ENCODE assay signal across 8 mouse cellular contexts in genomic region chr4:126254315-126255112, GRCm38 (mm10). TPM values are rescaled to one million over a fixed set of nuclear protein-coding genes. Genes with fewer than 3 reads are reported as not detected.
DNase-seq lines count a peak whose midpoint lies in the region; ATAC-seq and TF ChIP-seq lines count a peak whose summit lies in the region.

No protein-coding gene starts in this region.

- H3K9me3 ChIP-seq in kidney, embryonic 14.5 days (ENCODE audit: control insufficient read depth, low read length): no peaks in the 10 kb centered on the region
- H3K9me3 ChIP-seq in liver, postnatal 0 days (ENCODE audit: low read length): no peaks in the 10 kb centered on the region

- H3K4me1 ChIP-seq in kidney, embryonic 14.5 days (ENCODE audit: control insufficient read depth, insufficient read depth, low read length): peaks cover 55% of the 10 kb centered on the region
- H3K4me1 ChIP-seq in cerebellum, adult 2 months (ENCODE audit: control insufficient read depth, insufficient read depth, low read length): peaks cover 47% of the 10 kb centered on the region
- peaks cover 64% of the 10 kb centered on the region for H3K4me1 ChIP-seq in liver, postnatal 0 days (ENCODE audit: insufficient read depth)

- ATAC-seq in kidney, embryonic 14.5 days (ENCODE audit: low FRiP score, low TSS enrichment): no peak
- ATAC-seq in liver, postnatal 0 days: no peak

- H3K9ac ChIP-seq in kidney, embryonic 14.5 days (ENCODE audit: low read depth, low read length): peak overlapping the region; percentile 99
- H3K9ac ChIP-seq in liver, postnatal 0 days (replicated peaks): peak overlapping the region; percentile 78

- H3K36me3 ChIP-seq in kidney, embryonic 14.5 days (ENCODE audit: control insufficient read depth, insufficient read depth, low read length): no peaks in the 10 kb centered on the region
- no peaks in the 10 kb centered on the region; the same call in 1 of the 2 replicates for H3K36me3 ChIP-seq in liver, postnatal 0 days (replicated peaks; ENCODE audit: insufficient read depth, low read length)

- 16% methylated on average over 9 of the region's 9 CpGs for WGBS in kidney, embryonic 14.5 days
- under 1% methylated on average over 9 of the region's 9 CpGs for WGBS in cerebellum, adult 2 months
- 36% methylated on average over 9 of the region's 9 CpGs for whole genome bisulfite sequencing in liver, postnatal 0 days (ENCODE audit: insufficient replicate concordance)

- peak overlapping the region; percentile 89; the same call in 1 of the 2 replicates for H3K27ac ChIP-seq in kidney, embryonic 14.5 days (ENCODE audit: low read depth, low read length)
- H3K27ac ChIP-seq in cerebellum, adult 2 months (ENCODE audit: insufficient read depth, low read length): peak overlapping the region; percentile 100
- H3K27ac ChIP-seq in liver, postnatal 0 days (ENCODE audit: low read depth): no peak overlapping the region; the same call in 1 of the 2 replicates

- no peaks in the 10 kb centered on the region for H3K27me3 ChIP-seq in kidney, embryonic 14.5 days (ENCODE audit: control insufficient read depth, insufficient read depth, low read length)
- H3K27me3 ChIP-seq in cerebellum, adult 2 months (ENCODE audit: control insufficient read depth, insufficient read depth, low read length): no peaks in the 10 kb centered on the region
- H3K27me3 ChIP-seq in liver, postnatal 0 days (ENCODE audit: insufficient read depth, low read length): 0 out of 2 replicates have a peak, but pooled peaks cover 2% of the 10 kb centered on the region

- TF ChIP-seq POLR2A in cerebellum, adult 2 months (IDR thresholded peaks at IDR 0.05; ENCODE audit: borderline replicate concordance, insufficient read depth, low read length): peak; percentile 13; the same call in 1 of the 2 replicates

- no peak for TF ChIP-seq EP300 in liver, postnatal 0 days (IDR thresholded peaks at IDR 0.05; ENCODE audit: low read depth)

- DNase-seq in kidney, adult 11 months: no peak
- peak; percentile 74 to 80 for DNase-seq in cerebellum, adult 2 months
- peak; percentile 81 for DNase-seq in heart, adult 8-10 months (ENCODE audit: low spot score)
- DNase-seq in kidney, postnatal 10 days: peak; percentile 69
- DNase-seq in liver, postnatal 0 days: peak; percentile 56
- peak; percentile 81 to 86 for DNase-seq in right cerebral cortex, postnatal 10 days (ENCODE audit: low spot score in 2 of 2)
- no peak for DNase-seq in thymus, postnatal 25 days

- no peak for TF ChIP-seq CTCF in cerebellum, adult 2 months (IDR thresholded peaks at IDR 0.05; ENCODE audit: borderline replicate concordance, insufficient read depth, low read depth, low read length)
- TF ChIP-seq CTCF in liver, postnatal 0 days (IDR thresholded peaks at IDR 0.05; ENCODE audit: low read depth): no peak

- peak overlapping the region; percentile 100 for H3K4me3 ChIP-seq in kidney, embryonic 14.5 days (ENCODE audit: low read length)
- H3K4me3 ChIP-seq in cerebellum, adult 2 months (replicated peaks; ENCODE audit: insufficient read depth, low read depth, low read length): peak overlapping the region; percentile 97
- H3K4me3 ChIP-seq in liver, postnatal 0 days (ENCODE audit: low read depth, low read length): peak overlapping the region; percentile 82

- peak overlapping the region; percentile 86 for H3K4me2 ChIP-seq in kidney, embryonic 14.5 days (replicated peaks; ENCODE audit: low read depth, low read length)
- peak overlapping the region; percentile 85 for H3K4me2 ChIP-seq in liver, postnatal 0 days (ENCODE audit: low read depth, low read length)

RNA-seq across cellular contexts. Expression of gene Map7d1, which starts 1.6 kb away (rescaled TPM):
- polyA plus RNA-seq in kidney, embryonic 14.5 days (2014; fragmentation: Nextera tagmentation; extraction: Ambion mirVana): 35.6 and 43.3 TPM in 2 replicates
- 274 and 283 TPM in 2 replicates for polyA plus RNA-seq in cerebellum, adult 2 months (2012; rRNA removed)
- 100 to 1,000 TPM; 266 to 279 (median 267) TPM for total RNA-seq in heart, adult 8-10 months (2022)
- polyA plus RNA-seq in liver, postnatal 0 days (2015; fragmentation: Nextera tagmentation; extraction: Ambion mirVana): 7.2 and 10.0 TPM in 2 replicates

RNA-seq across cellular contexts. Expression of gene Trappc3, which starts 7.6 kb away (rescaled TPM):
- 19.7 and 68.6 TPM in 2 replicates for polyA plus RNA-seq in kidney, embryonic 14.5 days (2014; fragmentation: Nextera tagmentation; extraction: Ambion mirVana)
- polyA plus RNA-seq in cerebellum, adult 2 months (2012; rRNA removed): 175 TPM in 2 replicates
- 10 to 100 TPM; 45.4 to 56.5 (median 51.6) TPM for total RNA-seq in heart, adult 8-10 months (2022)
- 39.0 and 39.2 TPM in 2 replicates for polyA plus RNA-seq in liver, postnatal 0 days (2015; fragmentation: Nextera tagmentation; extraction: Ambion mirVana)

RNA-seq across cellular contexts. Expression of gene Col8a2, which starts 32.1 kb away (rescaled TPM):
- 5.5 and 6.8 TPM in 2 replicates for polyA plus RNA-seq in kidney, embryonic 14.5 days (2014; fragmentation: Nextera tagmentation; extraction: Ambion mirVana)
- 0.93 and 2.0 TPM in 2 replicates for polyA plus RNA-seq in cerebellum, adult 2 months (2012; rRNA removed)
- under 1 TPM; 0.35 to 0.91 (median 0.46) TPM for total RNA-seq in heart, adult 8-10 months (2022)
- polyA plus RNA-seq in liver, postnatal 0 days (2015; fragmentation: Nextera tagmentation; extraction: Ambion mirVana): 0.25 and 0.26 TPM in 2 replicates

RNA-seq across cellular contexts. Expression of gene Thrap3, which starts 52.0 kb away (rescaled TPM):
- polyA plus RNA-seq in kidney, embryonic 14.5 days (2014; fragmentation: Nextera tagmentation; extraction: Ambion mirVana): 141 and 281 TPM in 2 replicates
- polyA plus RNA-seq in cerebellum, adult 2 months (2012; rRNA removed): 122 TPM in 2 replicates
- 100 to 1,000 TPM; 112 to 128 (median 121) TPM for total RNA-seq in heart, adult 8-10 months (2022)
- polyA plus RNA-seq in liver, postnatal 0 days (2015; fragmentation: Nextera tagmentation; extraction: Ambion mirVana): 47.8 and 62.4 TPM in 2 replicates

Comparison
In these comparisons a context has a peak if more than half of its experiments do, and no peak if none do; other contexts are left out.
1. DNase-seq: peak in cerebellum, adult 2 months (2 of 2), heart, adult 8-10 months (single experiment), kidney, postnatal 10 days (single experiment), liver, postnatal 0 days (single experiment) and right cerebral cortex, postnatal 10 days (2 of 2); none in kidney, adult 11 months (single experiment) and thymus, postnatal 25 days (single experiment).
2. Peak in every context shown above with its lines, with median percentiles within 50 percentile points of each other: H3K4me3 ChIP-seq.